Mouse (Mus musculus) gastrocnemius, postnatal 10 days (tissue): ENCODE data around the gene Frmd8. TPM values are rescaled to one million over a fixed set of nuclear protein-coding genes. Genes with fewer than 3 reads are reported as not detected.

ENCODE experiments used
- DNase-seq: peaks from one replicate; pipeline ENCODE4 v3.0.0; 2021; ENCODE audit warnings: mixed read lengths
- long read RNA-seq, 2 experiments: library from polyadenylated mRNA; stranded (forward); transcript quantifications; one replicate each; pipeline ENCODE4 v2.0.0; 2021
- total RNA-seq, 2 experiments: library from RNA; stranded (reverse); gene quantifications; 2 replicates each; pipeline ENCODE4 v1.2.3; 2021

The Frmd8 gene
- 10 to 100 TPM in 1 of 2 experiments, 1 to 10 TPM in 1; 7.4 to 10.3 TPM for total RNA-seq
- long read RNA-seq, experiment 1, full-length matches to known transcripts: 26 of 39 reads
- long read RNA-seq, experiment 1, partial matches to known transcripts: 4 of 39 reads
- long read RNA-seq, experiment 1, other reads (novel, unspliced or antisense): 9 of 39 reads
- long read RNA-seq, experiment 2, full-length matches to known transcripts: 23 of 30 reads
- long read RNA-seq, experiment 2, partial matches to known transcripts: 1 of 30 reads
- long read RNA-seq, experiment 2, other reads (novel, unspliced or antisense): 6 of 30 reads

GRCm38 (mm10) chr19:5874969-5875480 lies at the start of gene Frmd8:
TSS of gene Frmd8 (minus strand) at chr19:5875274.
- peak; percentile 92 for DNase-seq

DNA sequence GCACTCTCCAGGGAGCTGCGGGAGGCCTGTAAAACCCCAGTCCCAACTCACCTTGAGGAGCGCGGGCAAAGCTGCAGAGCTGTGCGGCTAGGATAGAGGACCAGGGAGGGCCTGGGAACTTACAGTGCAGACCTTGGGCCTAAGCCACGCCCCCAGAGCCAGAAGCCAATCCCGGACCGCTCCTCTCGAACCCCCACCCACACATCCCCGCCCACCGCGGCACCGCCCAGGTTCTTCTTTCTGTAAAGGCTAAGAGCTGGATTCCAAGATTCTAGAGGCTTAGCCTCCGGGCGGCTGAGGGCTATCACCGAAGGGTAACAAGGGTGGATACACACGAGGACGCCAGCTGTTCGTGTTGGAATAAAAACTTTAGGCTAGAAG lies 49.6 kb upstream of the Frmd8 start, which contains the start of gene Cdc42ep2:
Gene Cdc42ep2 (minus strand): TSS at position 104 of the 381 bp plus-strand sequence.
- peak; percentile 97 for DNase-seq

DNA sequence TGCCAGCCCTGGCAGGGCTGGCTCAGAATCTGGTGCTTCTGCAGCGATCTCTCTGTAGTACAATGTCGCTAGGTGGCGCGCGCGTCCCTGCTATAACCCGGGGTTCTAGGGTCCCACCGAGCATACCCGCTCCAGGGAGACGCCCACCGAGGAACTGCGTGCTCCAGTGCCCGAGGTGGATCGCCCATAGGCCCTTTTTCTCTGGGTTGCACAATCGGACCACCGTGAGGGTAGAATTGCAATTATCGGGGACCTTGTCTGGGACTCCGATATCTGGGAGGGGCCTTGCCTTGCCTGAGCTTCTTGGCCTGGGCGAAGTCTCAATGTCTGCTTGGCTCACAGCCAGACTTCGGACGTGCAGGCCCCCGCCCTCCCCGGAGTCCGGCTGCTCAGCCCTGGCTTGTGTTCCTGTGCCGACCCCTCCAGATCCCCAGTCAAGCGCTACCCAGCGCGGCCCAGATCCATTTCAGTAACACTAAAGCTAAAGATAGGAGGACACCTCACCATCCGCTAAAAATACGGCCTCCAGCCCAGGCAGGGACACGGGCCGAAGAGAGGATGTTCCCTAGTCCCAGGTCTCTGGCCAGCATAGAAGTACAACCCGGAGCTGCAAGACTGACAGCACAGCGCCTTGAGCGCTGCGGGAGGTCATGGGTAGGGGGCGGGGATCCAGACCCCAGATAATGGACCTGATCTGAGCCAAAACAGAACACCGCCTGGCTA lies 49.1 kb upstream of the Frmd8 start:
- peak; percentile 98 for DNase-seq

- no peak for DNase-seq
These were observed 47.9 kb upstream of the Frmd8 start for GRCm38 (mm10) chr19:5922963-5923362.

GRCm38 (mm10) chr19:5922119-5922942 lies 47.3 kb upstream of the Frmd8 start:
- peak; percentile 13 for DNase-seq

GRCm38 (mm10) chr19:5921715-5922114 lies 46.6 kb upstream of the Frmd8 start:
- no peak for DNase-seq

GRCm38 (mm10) chr19:5913007-5913719 lies 38.1 kb upstream of the Frmd8 start, which contains the start of gene Dpf2:
TSS of gene Dpf2 (minus strand) at chr19:5913010.
- no peak for DNase-seq

- peak; percentile 99 for DNase-seq
These were observed 37.3 kb upstream of the Frmd8 start for GRCm38 (mm10) chr19:5912103-5913006.

- DNase-seq: no peak
These were observed 36.5 kb upstream of the Frmd8 start for GRCm38 (mm10) chr19:5911430-5912102.

DNA sequence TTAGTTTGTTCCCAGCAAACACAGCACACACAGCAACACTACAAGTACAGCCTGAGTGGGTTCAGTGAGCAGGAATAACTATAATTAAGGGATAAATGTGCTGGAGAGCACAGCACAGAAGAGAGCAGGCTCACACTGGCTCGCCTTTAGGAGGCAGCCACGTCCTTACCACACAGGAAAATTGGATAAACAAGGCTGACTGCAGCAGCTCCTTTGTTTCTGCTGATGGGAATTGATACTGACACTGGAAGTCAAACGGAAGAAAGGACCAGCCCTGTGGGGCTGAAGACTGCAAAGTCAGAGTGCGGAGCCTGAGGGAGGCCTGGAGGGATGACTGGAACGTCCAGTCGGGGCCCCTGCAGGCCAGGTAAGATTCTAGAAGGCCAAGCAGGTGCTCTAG lies 35.1 kb upstream of the Frmd8 start:
- DNase-seq: no peak

GRCm38 (mm10) chr19:5907275-5907674 lies 32.2 kb upstream of the Frmd8 start:
- no peak for DNase-seq

GRCm38 (mm10) chr19:5894002-5894678 lies 19.1 kb upstream of the Frmd8 start, which contains the start of gene Tigd3:
TSS of gene Tigd3 (minus strand) at chr19:5894149.
- peak; percentile 92 for DNase-seq

DNA sequence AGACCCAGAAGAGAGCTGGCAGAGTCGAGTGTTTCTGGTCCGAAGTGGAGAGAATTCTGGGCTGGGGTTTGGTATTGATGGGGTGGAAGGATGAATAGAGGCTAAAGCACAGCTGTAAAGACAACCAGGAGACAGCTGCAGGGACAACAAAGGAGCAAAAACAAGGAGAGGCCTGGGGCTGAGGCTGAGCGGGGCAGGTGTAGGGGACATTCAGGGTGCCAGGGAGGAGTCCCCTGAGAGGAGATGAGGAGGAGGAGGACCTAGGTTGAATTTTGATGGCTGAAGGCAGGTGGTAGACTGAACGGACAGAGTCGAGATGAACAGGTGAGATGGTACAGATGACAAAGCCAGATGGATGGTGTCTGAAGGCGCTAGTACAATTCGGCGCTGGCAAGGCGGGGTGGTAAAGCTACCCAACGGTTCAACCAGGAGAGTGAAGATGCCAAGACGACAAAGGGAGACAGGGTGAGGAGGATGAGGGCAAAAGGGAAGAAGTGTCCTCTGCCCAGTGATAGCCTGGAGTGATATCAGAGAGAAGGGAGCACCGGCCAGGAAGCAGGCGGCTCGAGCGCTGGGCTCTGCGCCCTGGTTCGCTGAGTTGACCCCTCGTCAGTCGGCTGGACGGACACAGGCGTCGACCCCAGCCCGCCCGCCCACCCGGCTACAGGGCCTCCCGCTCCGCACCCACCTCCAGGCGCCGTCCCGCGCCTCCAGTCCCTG lies 18.4 kb upstream of the Frmd8 start:
- DNase-seq: no peak

GRCm38 (mm10) chr19:5892735-5893134 lies 17.7 kb upstream of the Frmd8 start:
- DNase-seq: no peak

DNA sequence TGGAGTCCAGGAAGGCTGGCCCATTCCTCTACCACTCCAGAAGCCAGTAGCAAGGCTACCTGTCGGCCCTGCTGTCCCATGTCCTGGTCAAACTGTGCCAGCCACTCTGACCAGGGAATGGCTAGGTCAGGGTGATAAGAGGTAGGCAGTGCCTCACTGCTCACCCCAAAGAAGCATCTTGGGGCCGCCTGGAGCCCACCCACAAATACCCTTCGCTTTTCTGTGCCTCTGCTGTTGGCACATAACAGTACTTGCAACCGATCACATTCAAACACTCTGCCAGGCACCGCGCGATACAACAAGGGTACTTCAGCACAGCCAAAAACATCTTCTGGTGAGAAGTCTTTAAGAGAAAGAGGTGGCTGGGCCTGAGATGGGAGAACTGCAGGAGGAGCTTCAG lies 17.2 kb upstream of the Frmd8 start:
- DNase-seq: no peak

GRCm38 (mm10) chr19:5891521-5892258 lies 16.6 kb upstream of the Frmd8 start:
- DNase-seq: no peak

DNA sequence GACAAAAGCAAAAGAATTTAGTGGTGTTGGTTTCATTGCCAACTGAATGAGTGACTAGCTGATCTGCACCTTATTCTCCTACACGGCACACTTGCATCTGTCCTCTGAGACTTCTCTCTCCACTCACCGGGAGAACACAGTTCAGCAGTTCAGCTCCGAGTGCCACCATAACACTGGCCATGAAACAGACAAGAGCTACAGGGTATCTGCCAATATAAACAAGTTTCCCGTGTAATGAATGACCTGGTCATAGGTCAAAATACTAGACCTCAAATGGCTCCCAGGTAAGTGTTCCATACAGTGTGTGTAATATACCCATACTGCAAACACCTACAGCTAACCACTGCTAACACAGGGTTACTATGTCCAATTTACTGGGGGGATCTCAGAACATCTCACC lies 14.1 kb upstream of the Frmd8 start:
- DNase-seq: no peak

- DNase-seq: no peak
These were observed 12.3 kb upstream of the Frmd8 start for GRCm38 (mm10) chr19:5887234-5887815.
